8 mouse cellular contexts compared by ENCODE assay signal in genomic region chr7:81454331-81455039, GRCm38 (mm10). TPM values are rescaled to one million over a fixed set of nuclear protein-coding genes. Genes with fewer than 3 reads are reported as not detected.
DNase-seq lines count a peak whose midpoint lies in the region; ATAC-seq and TF ChIP-seq lines count a peak whose summit lies in the region.

No protein-coding gene starts in this region.

- intact Hi-C loops in gastrocnemius, adult 2 months (cut with DNase I), result loop anchor here (2.0 to 5.0 kb wide), 3 partner anchors 38 to 87 kb away; partner anchors contain the start of gene Ap3b2

- peak overlapping the region; percentile 91 for H3K4me3 ChIP-seq in gastrocnemius, adult 2 months
- H3K4me3 ChIP-seq in hindbrain, embryonic 14.5 days (replicated peaks; ENCODE audit: low read length), result peak overlapping the region; percentile 59

- peak; percentile 61 for ATAC-seq in hindbrain, embryonic 14.5 days (ENCODE audit: low FRiP score)
- ATAC-seq in inflammation-experienced regulatory T-cells, adult 6 months, result no peak

- no peaks in the 10 kb centered on the region for H3K9me3 ChIP-seq in hindbrain, embryonic 14.5 days (ENCODE audit: control insufficient read depth, low read length)

- peaks cover 16% of the 10 kb centered on the region for H3K4me1 ChIP-seq in hindbrain, embryonic 14.5 days (replicated peaks; ENCODE audit: control insufficient read depth, insufficient read depth, low read length)

- peak overlapping the region; percentile 90 for H3K27ac ChIP-seq in gastrocnemius, adult 2 months
- no peak overlapping the region for H3K27ac ChIP-seq in hindbrain, embryonic 14.5 days

- WGBS in hindbrain, embryonic 14.5 days, result under 1% methylated on average over 74 of the region's 87 CpGs

- peak; percentile 53 for DNase-seq in ZHBTc4 (ENCODE audit: low read depth, low spot score)
- DNase-seq in cerebellum, adult 8-10 months, result peak; percentile 42
- peak; percentile 88 for DNase-seq in gastrocnemius, adult 2 months
- peak; percentile 27 for DNase-seq in hindbrain, embryonic 14.5 days (ENCODE audit: low spot score)
- peak; percentile 64 to 67 for DNase-seq in layer of hippocampus, postnatal 36 days
- peak; percentile 24 for DNase-seq in lung, postnatal 25 days (ENCODE audit: low spot score)
- peak; percentile 59 to 62 for DNase-seq in right cerebral cortex, postnatal 36 days (ENCODE audit: low spot score in 2 of 2)

- H3K4me2 ChIP-seq in hindbrain, embryonic 14.5 days (replicated peaks), result peak overlapping the region; percentile 95

- peaks cover 78% of the 10 kb centered on the region for H3K27me3 ChIP-seq in hindbrain, embryonic 14.5 days (ENCODE audit: control insufficient read depth, insufficient read depth, low read length)

- TF ChIP-seq CTCF in gastrocnemius, adult 2 months (IDR thresholded peaks at IDR 0.05), result no peak

- peak overlapping the region; percentile 60 for H3K9ac ChIP-seq in hindbrain, embryonic 14.5 days

- no peaks in the 10 kb centered on the region; the same call in 1 of the 2 replicates for H3K36me3 ChIP-seq in hindbrain, embryonic 14.5 days (replicated peaks; ENCODE audit: control insufficient read depth, insufficient read depth)

RNA-seq across cellular contexts. Expression of gene Cpeb1, which starts 0.8 kb away (rescaled TPM):
- total RNA-seq in gastrocnemius, adult 2 months (2021), result 10 to 100 TPM; 27.1 to 43.3 TPM
- 5.9 and 6.2 TPM in 2 replicates for polyA plus RNA-seq in hindbrain, embryonic 14.5 days (2014; fragmentation: Nextera tagmentation; extraction: Ambion mirVana)
- 100 to 1,000 TPM; 108 to 115 TPM for total RNA-seq in layer of hippocampus, postnatal 36 days (2021)
- polyA plus RNA-seq in inflammation-experienced regulatory T-cells, adult 6 months (2017; shearing (Covaris generic)), result under 1 TPM in 1 of 3 experiments, not detected in 2; 0.30 TPM

RNA-seq across cellular contexts. Expression of gene Ap3b2, which starts 39.2 kb away (rescaled TPM):
- total RNA-seq in gastrocnemius, adult 2 months (2021), result under 1 TPM; 0.20 TPM
- 120 and 128 TPM in 2 replicates for polyA plus RNA-seq in hindbrain, embryonic 14.5 days (2014; fragmentation: Nextera tagmentation; extraction: Ambion mirVana)
- 100 to 1,000 TPM; 163 to 170 TPM for total RNA-seq in layer of hippocampus, postnatal 36 days (2021)
- not detected for polyA plus RNA-seq in inflammation-experienced regulatory T-cells, adult 6 months (2017; shearing (Covaris generic))

RNA-seq across cellular contexts. Expression of gene BC048679, which starts 43.6 kb away (rescaled TPM):
- 10 to 100 TPM in 1 of 2 experiments, 1 to 10 TPM in 1; 1.4 to 10.7 TPM for total RNA-seq in gastrocnemius, adult 2 months (2021)
- not detected in 2 replicates for polyA plus RNA-seq in hindbrain, embryonic 14.5 days (2014; fragmentation: Nextera tagmentation; extraction: Ambion mirVana)
- total RNA-seq in layer of hippocampus, postnatal 36 days (2021), result not detected
- polyA plus RNA-seq in inflammation-experienced regulatory T-cells, adult 6 months (2017; shearing (Covaris generic)), result not detected

Comparison
In these comparisons a context has a peak if more than half of its experiments do, and no peak if none do; other contexts are left out.
1. DNase-seq: peak in every context shown above with its lines; median percentile 88 in gastrocnemius, adult 2 months; 66 in layer of hippocampus, postnatal 36 days; 60 in right cerebral cortex, postnatal 36 days; 53 in ZHBTc4; 42 in cerebellum, adult 8-10 months; 27 in hindbrain, embryonic 14.5 days; 24 in lung, postnatal 25 days.
2. RNA of gene Ap3b2, which starts 39.2 kb away (total RNA-seq): 163 to 170 TPM in layer of hippocampus, postnatal 36 days; 0.20 TPM in gastrocnemius, adult 2 months; every median in the first group is over 100 times any median in the second.